Mouse (Mus musculus): ENCODE measurements at regions not wholly inside any gene's neighbourhood (a gene's known extent, or its start where the extent isn't known, plus 50 kb on each side); places are given as distances from the start of the nearest gene placed in this dataset.

DNA sequence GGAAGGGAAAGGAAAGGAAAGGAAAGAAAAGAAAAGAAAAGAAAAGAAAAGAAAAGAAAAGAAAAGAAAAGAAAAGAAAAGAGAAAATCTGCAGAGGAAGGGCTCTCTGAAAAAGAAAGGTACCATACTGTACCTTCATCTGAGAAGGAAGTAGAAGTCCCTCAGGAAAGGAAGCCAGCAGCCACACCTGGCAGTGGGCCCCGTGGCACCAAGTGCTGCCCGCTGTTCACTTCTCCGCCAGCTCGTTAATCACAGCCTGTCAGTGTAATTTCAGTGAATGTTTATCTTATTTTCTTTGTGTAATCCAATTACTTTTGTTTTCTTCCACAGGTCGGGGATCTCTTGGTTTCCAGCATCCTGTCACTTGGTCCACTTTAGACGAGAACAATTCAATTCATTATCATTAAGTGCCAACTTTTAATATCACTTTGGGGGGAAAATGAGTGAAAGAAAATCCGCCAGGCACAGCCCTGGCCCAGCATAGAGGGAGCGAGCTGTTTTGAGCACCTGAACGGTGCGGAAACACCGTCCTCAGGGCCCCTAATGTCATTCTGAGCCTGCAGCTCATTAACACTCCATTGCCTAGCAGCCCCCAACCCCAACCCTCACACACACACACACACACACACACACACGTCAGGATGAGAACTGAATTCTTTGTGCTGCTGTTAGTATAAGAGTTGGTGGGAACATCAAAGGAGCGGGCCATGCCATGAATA, 309.7 kb downstream of the Irx2 start:
- Histone ChIP-seq H3K4me3 (ENCODE audit: control insufficient read depth, insufficient read depth, low read length) (no peak overlapping the region), H3K27ac (ENCODE audit: control insufficient read depth, insufficient read depth, low read length) (no peak overlapping the region), H3K27me3 (ENCODE audit: control insufficient read depth, insufficient read depth, low read length) (no peaks in the 10 kb centered on the region), H3K36me3 (ENCODE audit: control insufficient read depth, insufficient read depth, low read length) (no peaks in the 10 kb centered on the region), H3K4me1 (replicated peaks; ENCODE audit: control insufficient read depth, insufficient read depth, low read length) (no peaks in the 10 kb centered on the region)
- no peak for TF ChIP-seq POLR2A (IDR thresholded peaks at IDR 0.05; ENCODE audit: control insufficient read depth, extremely low read depth, insufficient read depth, low read length, poor library complexity)
- no peak for TF ChIP-seq CTCF (IDR thresholded peaks at IDR 0.05; ENCODE audit: borderline replicate concordance, control insufficient read depth, extremely low read depth, insufficient read depth, low read length, poor library complexity)
- no peak for DNase-seq
- WGBS: 66% methylated on average over 13 of the region's 13 CpGs

DNA sequence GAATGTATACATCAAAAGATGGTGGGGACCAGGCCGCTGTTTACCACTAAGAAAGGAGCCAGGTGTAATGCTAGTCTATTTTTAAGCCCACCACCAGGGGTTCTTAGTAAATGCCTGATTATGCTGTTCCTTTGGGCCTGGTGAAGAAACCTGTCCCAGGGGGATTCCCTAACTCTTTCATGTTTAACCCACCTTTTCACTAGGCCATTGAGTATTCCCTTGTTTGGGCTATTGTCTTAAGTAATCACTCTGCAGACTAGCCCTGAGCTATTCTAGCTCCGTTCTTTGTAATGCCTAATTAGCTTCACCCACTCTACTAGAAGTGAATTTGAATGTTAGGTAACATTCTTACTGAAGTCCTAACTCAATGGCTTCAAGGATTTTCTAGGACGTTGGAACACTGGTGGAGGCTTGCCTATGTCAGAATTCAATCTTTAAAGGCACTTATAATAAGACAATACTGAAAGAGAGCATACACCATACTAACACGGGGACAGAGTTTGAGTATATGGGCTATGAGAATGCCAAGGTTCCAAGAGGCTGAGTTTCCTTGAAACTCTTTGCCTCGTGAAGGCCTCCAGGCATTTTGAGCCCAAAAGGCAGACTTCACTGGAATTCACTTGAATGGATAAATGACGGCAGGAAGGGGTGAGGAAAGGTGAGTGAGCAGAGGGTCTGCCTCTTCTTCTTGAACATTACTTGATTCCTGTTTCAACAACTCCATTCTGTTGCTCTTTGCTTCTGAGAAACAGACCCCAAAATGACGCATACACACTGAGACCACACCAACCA, 312.7 kb upstream of the Irx4 start:
- H3K4me3 ChIP-seq (ENCODE audit: control insufficient read depth, insufficient read depth, low read length): no peak overlapping the region
- 76% methylated on average over 7 of the region's 7 CpGs for WGBS
- no peaks in the 10 kb centered on the region for H3K36me3 ChIP-seq (ENCODE audit: control insufficient read depth, insufficient read depth, low read length)
- no peaks in the 10 kb centered on the region for H3K4me1 ChIP-seq (replicated peaks; ENCODE audit: control insufficient read depth, insufficient read depth, low read length)
- H3K27me3 ChIP-seq (ENCODE audit: control insufficient read depth, insufficient read depth, low read length): no peaks in the 10 kb centered on the region
- DNase-seq: no peak
- no peak overlapping the region for H3K27ac ChIP-seq (ENCODE audit: control insufficient read depth, insufficient read depth, low read length)
- no peak for TF ChIP-seq POLR2A (IDR thresholded peaks at IDR 0.05; ENCODE audit: control insufficient read depth, extremely low read depth, insufficient read depth, low read length, poor library complexity)
- TF ChIP-seq CTCF (IDR thresholded peaks at IDR 0.05; ENCODE audit: borderline replicate concordance, control insufficient read depth, extremely low read depth, insufficient read depth, low read length, poor library complexity): no peak

GRCm38 (mm10) chr13:72958616-72959518, 301.4 kb upstream of the Irx4 start:
- Histone ChIP-seq H3K4me3 (ENCODE audit: control insufficient read depth, insufficient read depth, low read length) (no peak overlapping the region), H3K4me1 (replicated peaks; ENCODE audit: control insufficient read depth, insufficient read depth, low read length) (no peaks in the 10 kb centered on the region), H3K27ac (ENCODE audit: control insufficient read depth, insufficient read depth, low read length) (no peak overlapping the region), H3K36me3 (ENCODE audit: control insufficient read depth, insufficient read depth, low read length) (no peaks in the 10 kb centered on the region), H3K27me3 (ENCODE audit: control insufficient read depth, insufficient read depth, low read length) (no peaks in the 10 kb centered on the region)
- no peak for TF ChIP-seq POLR2A (IDR thresholded peaks at IDR 0.05; ENCODE audit: control insufficient read depth, extremely low read depth, insufficient read depth, low read length, poor library complexity)
- TF ChIP-seq CTCF (IDR thresholded peaks at IDR 0.05; ENCODE audit: borderline replicate concordance, control insufficient read depth, extremely low read depth, insufficient read depth, low read length, poor library complexity): no peak
- DNase-seq: no peak
- WGBS: 48% methylated on average over 15 of the region's 15 CpGs

GRCm38 (mm10) chr13:72961291-72961690, 299.0 kb upstream of the Irx4 start:
- no peaks in the 10 kb centered on the region for H3K36me3 ChIP-seq (ENCODE audit: control insufficient read depth, insufficient read depth, low read length)
- 95% methylated on average over 3 of the region's 3 CpGs for WGBS
- H3K27me3 ChIP-seq (ENCODE audit: control insufficient read depth, insufficient read depth, low read length): no peaks in the 10 kb centered on the region
- H3K4me3 ChIP-seq (ENCODE audit: control insufficient read depth, insufficient read depth, low read length): no peak overlapping the region
- H3K27ac ChIP-seq (ENCODE audit: control insufficient read depth, insufficient read depth, low read length): no peak overlapping the region
- no peak for TF ChIP-seq POLR2A (IDR thresholded peaks at IDR 0.05; ENCODE audit: control insufficient read depth, extremely low read depth, insufficient read depth, low read length, poor library complexity)
- no peak for TF ChIP-seq CTCF (IDR thresholded peaks at IDR 0.05; ENCODE audit: borderline replicate concordance, control insufficient read depth, extremely low read depth, insufficient read depth, low read length, poor library complexity)
- no peak for DNase-seq
- no peaks in the 10 kb centered on the region for H3K4me1 ChIP-seq (replicated peaks; ENCODE audit: control insufficient read depth, insufficient read depth, low read length)

- Histone ChIP-seq H3K4me3 (ENCODE audit: control insufficient read depth, insufficient read depth, low read length) (no peak overlapping the region), H3K27ac (ENCODE audit: control insufficient read depth, insufficient read depth, low read length) (no peak overlapping the region), H3K36me3 (ENCODE audit: control insufficient read depth, insufficient read depth, low read length) (no peaks in the 10 kb centered on the region), H3K4me1 (replicated peaks; ENCODE audit: control insufficient read depth, insufficient read depth, low read length) (no peaks in the 10 kb centered on the region), H3K27me3 (ENCODE audit: control insufficient read depth, insufficient read depth, low read length) (no peaks in the 10 kb centered on the region)
- TF ChIP-seq POLR2A (IDR thresholded peaks at IDR 0.05; ENCODE audit: control insufficient read depth, extremely low read depth, insufficient read depth, low read length, poor library complexity) (no peak), CTCF (IDR thresholded peaks at IDR 0.05; ENCODE audit: borderline replicate concordance, control insufficient read depth, extremely low read depth, insufficient read depth, low read length, poor library complexity) (no peak)
- 88% methylated on average over 4 of the region's 4 CpGs for WGBS
- DNase-seq: no peak
Observed at GRCm38 (mm10) chr13:72972165-72972564, 288.1 kb upstream of the Irx4 start.

DNA sequence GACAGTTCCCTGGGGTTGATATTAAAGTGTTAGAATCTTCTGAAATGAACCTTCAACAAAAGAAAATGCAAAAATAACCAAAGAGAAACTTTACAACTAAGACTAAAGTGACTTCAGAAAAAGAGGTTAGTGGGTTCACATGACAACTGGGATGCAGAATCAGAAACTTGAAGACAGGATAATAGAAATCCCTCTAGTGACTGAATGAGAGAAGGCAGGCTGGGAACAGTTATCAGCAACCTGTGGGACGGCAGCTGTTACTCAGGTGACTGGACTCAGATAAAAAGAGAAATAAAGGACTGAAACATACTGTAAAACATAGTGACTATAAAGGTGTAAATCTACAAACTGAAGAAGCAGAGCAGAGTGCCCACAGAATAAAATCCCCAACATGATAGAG, 287.4 kb upstream of the Irx4 start:
- DNase-seq: no peak
- no peak overlapping the region for H3K27ac ChIP-seq (ENCODE audit: control insufficient read depth, insufficient read depth, low read length)
- H3K4me1 ChIP-seq (replicated peaks; ENCODE audit: control insufficient read depth, insufficient read depth, low read length): no peaks in the 10 kb centered on the region
- TF ChIP-seq CTCF (IDR thresholded peaks at IDR 0.05; ENCODE audit: borderline replicate concordance, control insufficient read depth, extremely low read depth, insufficient read depth, low read length, poor library complexity) (no peak), POLR2A (IDR thresholded peaks at IDR 0.05; ENCODE audit: control insufficient read depth, extremely low read depth, insufficient read depth, low read length, poor library complexity) (no peak)
- H3K36me3 ChIP-seq (ENCODE audit: control insufficient read depth, insufficient read depth, low read length): no peaks in the 10 kb centered on the region
- H3K27me3 ChIP-seq (ENCODE audit: control insufficient read depth, insufficient read depth, low read length): no peaks in the 10 kb centered on the region
- 46% methylated on average over 1 of the region's 1 CpGs for WGBS
- H3K4me3 ChIP-seq (ENCODE audit: control insufficient read depth, insufficient read depth, low read length): no peak overlapping the region
